Mouse (Mus musculus) small intestine, adult 2 months (tissue): ENCODE measurements around the gene Izumo1. TPM values are rescaled to one million over a fixed set of nuclear protein-coding genes. Genes with fewer than 3 reads are reported as not detected.

Source experiments
- H3K27ac ChIP-seq: fragments of 200-500 bp; 2 replicates; pipeline ENCODE4 v1.5.1; 2012; ENCODE audit warnings: low read depth, low read length, control low read depth, inconsistent platforms; ENCODE audit not compliant: insufficient read depth
- H3K27me3 ChIP-seq: fragments of 200-500 bp; 2 replicates; pipeline ENCODE4 v1.6.1; 2012; ENCODE audit warnings: mild to moderate bottlenecking, moderate library complexity, low read length, inconsistent platforms; ENCODE audit not compliant: control insufficient read depth, insufficient read depth
- H3K36me3 ChIP-seq: fragments of 200-500 bp; 2 replicates; pipeline ENCODE4 v1.6.1; 2012; ENCODE audit warnings: mild to moderate bottlenecking, low read length, control low read depth, inconsistent platforms; ENCODE audit not compliant: control insufficient read depth, insufficient read depth
- H3K4me1 ChIP-seq: fragments of 200-500 bp; 2 replicates; pipeline ENCODE4 v1.6.1; 2012; ENCODE audit warnings: low read length, inconsistent platforms, mixed read lengths; ENCODE audit not compliant: control insufficient read depth, insufficient read depth, insufficient read length
- H3K4me3 ChIP-seq: fragments of 200-500 bp; 2 replicates; pipeline ENCODE4 v1.5.1; 2012; ENCODE audit warnings: low read depth, mild to moderate bottlenecking, control low read depth, inconsistent platforms, low read length, moderate library complexity
- CTCF ChIP-seq: fragments of 200-500 bp; IDR thresholded peaks from 2 replicates; pipeline ENCODE4 v1.5.1; 2012; ENCODE audit warnings: low read depth, mild to moderate bottlenecking, control low read depth, inconsistent platforms, low read length, moderate library complexity, mixed read lengths; ENCODE audit not compliant: insufficient replicate concordance, insufficient read length; ENCODE audit errors: extremely low read depth
- POLR2A ChIP-seq: fragments of 200-500 bp; IDR thresholded peaks from 2 replicates; pipeline ENCODE4 v1.6.1; 2012; ENCODE audit warnings: low read depth, mild to moderate bottlenecking, control low read depth, inconsistent platforms, low read length, moderate library complexity
- WGBS: fragments of 180-500 bp; shearing (Covaris S2); methylation state at CpG from one replicate; pipeline ENCODE4 v1.1.7; 2018; 5-methylcytosine and 5-hydroxymethylcytosine counted together
- polyA plus RNA-seq: library from polyadenylated mRNA; depleted of rRNA; stranded (reverse); fragments of >200 nt; gene quantifications from 2 replicates; pipeline ENCODE4 v1.2.3, GENCODE M21; 2012

The Izumo1 gene
- polyA plus RNA-seq, 1 experiment, result 0.25 TPM

DNA sequence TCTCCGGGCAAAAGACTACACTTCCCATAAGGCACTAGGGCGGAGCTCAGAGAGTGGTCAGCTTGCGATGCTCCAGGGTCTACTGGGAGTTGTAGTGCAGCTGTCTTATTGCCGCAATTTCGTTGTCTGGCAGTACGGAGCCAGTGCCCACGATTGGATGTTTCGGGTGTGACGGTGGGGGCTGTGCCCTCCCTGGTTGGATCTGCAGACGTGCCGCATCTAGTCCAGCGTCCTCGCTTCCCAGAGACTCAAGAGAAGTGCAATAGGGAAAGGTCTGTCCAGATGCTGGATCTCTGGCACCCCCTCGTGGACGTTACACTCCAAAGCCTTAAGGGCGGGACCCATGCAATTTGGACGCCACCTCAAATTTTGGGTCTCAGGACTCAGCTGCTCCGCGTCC, 32.4 kb upstream of the Izumo1 start:
- TF ChIP-seq POLR2A (no peak), CTCF (peak; percentile 94)
- WGBS, result 4% methylated on average over 19 of the region's 19 CpGs
- Histone ChIP-seq H3K36me3 (peaks cover 5% of the 10 kb centered on the region; the same call in 1 of the 2 replicates), H3K27ac (no peak overlapping the region), H3K4me3 (peak overlapping the region; percentile 61), H3K4me1 (no peaks in the 10 kb centered on the region; the same call in 1 of the 2 replicates), H3K27me3 (no peaks in the 10 kb centered on the region)

DNA sequence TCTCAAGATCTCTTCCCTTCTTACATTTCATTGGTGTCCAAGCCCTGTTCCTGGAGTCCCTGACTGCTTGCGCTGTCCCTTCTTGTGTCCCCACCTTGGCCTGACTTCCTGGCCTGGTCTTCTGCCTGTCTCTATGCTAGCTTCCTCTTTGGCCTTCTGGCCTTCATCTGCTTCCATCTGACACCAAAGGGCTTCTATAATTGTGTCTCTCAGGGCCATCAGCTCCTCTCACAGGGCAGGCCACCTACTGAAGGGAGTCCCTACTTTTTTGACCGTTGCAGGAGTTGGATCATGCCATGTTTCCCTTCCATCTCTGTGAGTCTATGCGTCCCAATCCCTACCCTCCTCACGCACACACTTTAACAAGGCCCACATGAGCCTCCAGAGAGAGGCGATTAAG, 31.7 kb upstream of the Izumo1 start:
- TF ChIP-seq POLR2A (no peak), CTCF (no peak)
- H3K4me3 ChIP-seq, result no peak overlapping the region
- 0 out of 2 replicates have a peak, but pooled peaks cover 4% of the 10 kb centered on the region for H3K36me3 ChIP-seq
- H3K27me3 ChIP-seq, result no peaks in the 10 kb centered on the region
- 98% methylated on average over 5 of the region's 5 CpGs for WGBS
- H3K4me1 ChIP-seq, result no peaks in the 10 kb centered on the region; the same call in 1 of the 2 replicates
- H3K27ac ChIP-seq, result no peak overlapping the region

DNA sequence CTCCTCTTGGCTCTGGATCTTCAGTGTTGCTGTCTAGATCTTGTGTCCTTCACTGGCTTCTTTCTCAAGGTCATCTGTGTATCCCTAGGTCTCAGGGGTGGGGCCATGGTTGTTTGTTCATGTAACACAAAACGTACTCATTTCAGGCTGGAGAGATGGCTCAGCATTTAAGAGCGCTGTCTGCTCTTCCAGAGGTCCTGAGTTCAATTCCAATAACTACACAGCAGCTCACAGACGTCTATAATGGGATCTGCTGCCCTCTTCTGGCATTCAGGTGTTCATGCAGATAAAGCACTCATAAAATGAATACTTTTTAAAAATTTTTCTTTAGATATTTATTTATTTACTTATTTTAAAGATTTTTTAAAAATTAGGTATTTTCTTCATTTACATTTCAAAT, 30.7 kb upstream of the Izumo1 start:
- H3K4me3 ChIP-seq, result no peak overlapping the region
- TF ChIP-seq POLR2A (no peak), CTCF (no peak)
- H3K27me3 ChIP-seq, result no peaks in the 10 kb centered on the region
- H3K4me1 ChIP-seq, result no peaks in the 10 kb centered on the region; the same call in 1 of the 2 replicates
- 52% methylated on average over 3 of the region's 3 CpGs for WGBS
- H3K27ac ChIP-seq, result no peak overlapping the region
- H3K36me3 ChIP-seq, result 0 out of 2 replicates have a peak, but pooled peaks cover 1% of the 10 kb centered on the region

GRCm38 (mm10) chr7:45591880-45592279, 29.7 kb upstream of the Izumo1 start:
- WGBS, result 40% methylated on average over 7 of the region's 7 CpGs
- TF ChIP-seq CTCF (no peak), POLR2A (no peak)
- H3K27ac ChIP-seq, result peak overlapping the region; percentile 39
- no peaks in the 10 kb centered on the region; the same call in 1 of the 2 replicates for H3K4me1 ChIP-seq
- no peaks in the 10 kb centered on the region for H3K36me3 ChIP-seq
- H3K4me3 ChIP-seq, result no peak overlapping the region
- H3K27me3 ChIP-seq, result no peaks in the 10 kb centered on the region

GRCm38 (mm10) chr7:45593118-45593815, 28.3 kb upstream of the Izumo1 start:
- 25% methylated on average over 10 of the region's 10 CpGs for WGBS

GRCm38 (mm10) chr7:45595176-45595575, 26.4 kb upstream of the Izumo1 start:
- Histone ChIP-seq H3K4me1 (peaks cover 4% of the 10 kb centered on the region; the same call in 1 of the 2 replicates), H3K27me3 (no peaks in the 10 kb centered on the region; the same call in 1 of the 2 replicates), H3K36me3 (no peaks in the 10 kb centered on the region), H3K27ac (no peak overlapping the region), H3K4me3 (no peak overlapping the region)
- WGBS, result 78% methylated on average over 4 of the region's 4 CpGs
- TF ChIP-seq CTCF, result no peak
- TF ChIP-seq POLR2A, result no peak

More at GRCm38 (mm10) chr7:45593118-45593815, 28.3 kb upstream of the Izumo1 start:
- no peaks in the 10 kb centered on the region for H3K36me3 ChIP-seq
- no peaks in the 10 kb centered on the region for H3K27me3 ChIP-seq
- no peaks in the 10 kb centered on the region; the same call in 1 of the 2 replicates for H3K4me1 ChIP-seq
- no peak for TF ChIP-seq POLR2A
- TF ChIP-seq CTCF, result peak; percentile 97
- H3K27ac ChIP-seq, result no peak overlapping the region
- no peak overlapping the region for H3K4me3 ChIP-seq

GRCm38 (mm10) chr7:45596107-45596506, 25.5 kb upstream of the Izumo1 start:
- Histone ChIP-seq H3K27me3 (no peaks in the 10 kb centered on the region; the same call in 1 of the 2 replicates), H3K4me1 (peaks cover 4% of the 10 kb centered on the region; the same call in 1 of the 2 replicates), H3K4me3 (no peak overlapping the region), H3K36me3 (no peaks in the 10 kb centered on the region), H3K27ac (no peak overlapping the region)
- TF ChIP-seq POLR2A (no peak), CTCF (no peak)
- 90% methylated on average over 1 of the region's 1 CpGs for WGBS
